Comparison of ENCODE assay signal across 8 mouse cellular contexts in genomic region chr9:124439848-124440723, GRCm38 (mm10). TPM values are rescaled to one million over a fixed set of nuclear protein-coding genes. Genes with fewer than 3 reads are reported as not detected.
A peak's percentile ranks its signal among the peaks of the same experiment; 100 is the strongest.
DNase-seq lines count a peak whose midpoint lies in the region; ATAC-seq lines count a peak whose summit lies in the region.
"Had no signal": no experiment of that assay in that cellular context is flagged by ENCODE, and none has a peak within 500 bp of the region (broad histone marks: within the 10 kb centered on the region; RNA-seq: fewer than 3 reads in every experiment).

No protein-coding gene starts in this region.

- peak; percentile 1 for DNase-seq in Muller cell, postnatal 12 days (ENCODE audit: inconsistent ontology term)
- peak; percentile 15 to 34 for DNase-seq in frontal cortex, adult 2 months (ENCODE audit: extremely low spot score in 1 of 2, low spot score in 1 of 2)
- DNase-seq in hindbrain, embryonic 14.5 days (ENCODE audit: low spot score), result no peak
- DNase-seq in left cerebral cortex, adult 18-20 months (ENCODE audit: low spot score in 2 of 2), result peak; percentile 9 to 19
- peak; percentile 30 for DNase-seq in lung, postnatal 36 days
- DNase-seq in right cerebral cortex, postnatal 4 days, result peak; percentile 63

- 0 out of 2 replicates have a peak overlapping the region, but pooled peaks have one; percentile 7 for H3K4me2 ChIP-seq in hindbrain, embryonic 14.5 days (replicated peaks)

- ATAC-seq in cerebellum, adult (ENCODE audit: insufficient number of reproducible peaks, low FRiP score, low TSS enrichment), result peak; percentile 68
- peak; percentile 78 for ATAC-seq in hindbrain, embryonic 14.5 days (ENCODE audit: low FRiP score)

- H3K27ac ChIP-seq in hindbrain, embryonic 14.5 days, result no peak overlapping the region

- no peaks in the 10 kb centered on the region for H3K27me3 ChIP-seq in hindbrain, embryonic 14.5 days (ENCODE audit: control insufficient read depth, insufficient read depth, low read length)

- peak overlapping the region; percentile 15; the same call in 1 of the 2 replicates for H3K4me3 ChIP-seq in hindbrain, embryonic 14.5 days (replicated peaks; ENCODE audit: low read length)

- H3K36me3 ChIP-seq in hindbrain, embryonic 14.5 days (replicated peaks; ENCODE audit: control insufficient read depth, insufficient read depth), result peaks cover 36% of the 10 kb centered on the region

- no peaks in the 10 kb centered on the region for H3K4me1 ChIP-seq in hindbrain, embryonic 14.5 days (replicated peaks; ENCODE audit: control insufficient read depth, insufficient read depth, low read length)

- 95% methylated on average over 28 of the region's 29 CpGs for WGBS in hindbrain, embryonic 14.5 days

- H3K9me3 ChIP-seq in hindbrain, embryonic 14.5 days (ENCODE audit: control insufficient read depth, low read length), result peaks cover 31% of the 10 kb centered on the region

- no peak overlapping the region for H3K9ac ChIP-seq in hindbrain, embryonic 14.5 days

RNA-seq across cellular contexts. Expression of gene Ppp2r3d, which starts 36.6 kb away (rescaled TPM):
- 175 and 181 TPM in 2 replicates for polyA plus RNA-seq in frontal cortex, adult 2 months (2012; rRNA removed)
- 150 and 154 TPM in 2 replicates for polyA plus RNA-seq in hindbrain, embryonic 14.5 days (2014; fragmentation: Nextera tagmentation; extraction: Ambion mirVana)
- 100 to 1,000 TPM in 1 of 2 experiments, 10 to 100 TPM in 1; 98.8 to 107 TPM for total RNA-seq in left cerebral cortex, adult 18-20 months (2021)

RNA-seq across cellular contexts. Expression of gene Gm21836, which starts 53.5 kb away (rescaled TPM):
- not detected in 2 replicates for polyA plus RNA-seq in frontal cortex, adult 2 months (2012; rRNA removed)
- not detected in 2 replicates for polyA plus RNA-seq in hindbrain, embryonic 14.5 days (2014; fragmentation: Nextera tagmentation; extraction: Ambion mirVana)
- total RNA-seq in left cerebral cortex, adult 18-20 months (2021), result not detected
- polyA plus RNA-seq: large intestine, adult 2 months had no signal
